Mouse (Mus musculus): ENCODE data around the gene Crybb3. TPM values are rescaled to one million over a fixed set of nuclear protein-coding genes. Genes with fewer than 3 reads are reported as not detected.

Gene Crybb3
- total RNA-seq, 2 experiments from 2014 or later = 1.9 TPM; not detected in 1

GRCm38 (mm10) chr5:113105035-113105434 lies 23.7 kb upstream of the Crybb3 start:
- DNase-seq = no peak

- DNase-seq = peak; percentile 74 to 81
These were observed 21.1 kb upstream of the Crybb3 start for GRCm38 (mm10) chr5:113102455-113102854.

GRCm38 (mm10) chr5:113101457-113101856 lies 20.1 kb upstream of the Crybb3 start:
- no peak for DNase-seq

- DNase-seq = no peak
These were observed 19.0 kb upstream of the Crybb3 start for GRCm38 (mm10) chr5:113100422-113100821.

GRCm38 (mm10) chr5:113099546-113099945 lies 18.2 kb upstream of the Crybb3 start:
- DNase-seq = peak; percentile 91 to 92

- no peak for DNase-seq
These were observed 16.2 kb upstream of the Crybb3 start for GRCm38 (mm10) chr5:113097551-113097950.

- no peak for DNase-seq
These were observed 14.1 kb upstream of the Crybb3 start for GRCm38 (mm10) chr5:113095456-113095855.

- no peak for DNase-seq
These were observed 11.0 kb upstream of the Crybb3 start for GRCm38 (mm10) chr5:113092406-113092805.

GRCm38 (mm10) chr5:113091162-113091561 lies 9.8 kb upstream of the Crybb3 start:
- DNase-seq = peak in 1 of 2 experiments; percentile 50

- no peak for DNase-seq
These were observed 9.4 kb upstream of the Crybb3 start for GRCm38 (mm10) chr5:113090750-113091149.

- no peak for DNase-seq
These were observed 8.8 kb upstream of the Crybb3 start for GRCm38 (mm10) chr5:113090077-113090690.

GRCm38 (mm10) chr5:113087465-113087864 lies 6.1 kb upstream of the Crybb3 start:
- no peak for DNase-seq

- DNase-seq = no peak
These were observed 5.6 kb upstream of the Crybb3 start for GRCm38 (mm10) chr5:113086990-113087389.

- no peak for DNase-seq
These were observed 5.1 kb upstream of the Crybb3 start for GRCm38 (mm10) chr5:113086439-113086838.

GRCm38 (mm10) chr5:113085931-113086330 lies 4.5 kb upstream of the Crybb3 start:
- no peak for DNase-seq

- DNase-seq = no peak
These were observed 2.9 kb upstream of the Crybb3 start for GRCm38 (mm10) chr5:113084309-113084708.

GRCm38 (mm10) chr5:113082356-113083168 lies 1.2 kb upstream of the Crybb3 start:
- DNase-seq = no peak

- no peak for DNase-seq
These were observed 364 bp downstream of the Crybb3 start for GRCm38 (mm10) chr5:113081020-113081419.

- DNase-seq = peak; percentile 22 to 45
These were observed 1.6 kb downstream of the Crybb3 start for GRCm38 (mm10) chr5:113079783-113080182.

- DNase-seq = no peak
These were observed 2.7 kb downstream of the Crybb3 start for GRCm38 (mm10) chr5:113078686-113079085.

GRCm38 (mm10) chr5:113070017-113070416 lies 11.4 kb downstream of the Crybb3 start, which contains the start of gene Crybb2:
Gene Crybb2, minus strand, starts transcription at chr5:113070117.
- DNase-seq = no peak

GRCm38 (mm10) chr5:113054308-113054707 lies 27.1 kb downstream of the Crybb3 start:
- peak; percentile 83 to 84 for DNase-seq

- DNase-seq = no peak
These were observed 30.7 kb downstream of the Crybb3 start for GRCm38 (mm10) chr5:113050581-113051185.
